22 mouse cellular contexts compared by ENCODE assay signal in the genomic region with DNA sequence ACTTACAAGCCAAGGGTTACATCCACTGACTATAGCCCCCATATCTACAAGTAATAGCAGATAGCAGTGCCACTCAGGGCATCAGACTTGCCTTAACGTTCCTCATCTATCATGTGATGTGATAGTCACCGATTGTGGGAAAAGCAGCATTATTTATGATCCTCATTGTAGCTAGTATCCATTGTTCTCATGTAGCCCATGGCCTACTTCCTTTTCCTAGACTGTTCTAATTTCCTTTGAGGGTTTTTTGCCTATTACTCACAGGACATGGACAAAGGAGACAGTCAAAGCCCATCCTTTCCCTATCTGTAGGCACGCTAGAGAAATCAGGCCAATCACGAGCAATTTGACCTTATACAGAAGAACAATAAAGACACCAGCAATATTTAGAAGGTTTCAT.
A peak's percentile ranks its signal among the peaks of the same experiment; 100 is the strongest.
DNase-seq lines count a peak whose midpoint lies in the region; ATAC-seq and TF ChIP-seq lines count a peak whose summit lies in the region.
"Had no signal": no experiment of that assay in that cellular context is flagged by ENCODE, and none has a peak within 500 bp of the region (broad histone marks: within the 10 kb centered on the region; RNA-seq: fewer than 3 reads in every experiment).

No protein-coding gene starts in this region.

- 0 out of 2 replicates have a peak overlapping the region, but pooled peaks have one; percentile 24 for H3K27ac ChIP-seq in kidney, embryonic 16.5 days (ENCODE audit: low read length)
- H3K27ac ChIP-seq in liver, postnatal 0 days (ENCODE audit: low read depth) = no peak overlapping the region
- no peak overlapping the region for H3K27ac ChIP-seq in lung, postnatal 0 days (ENCODE audit: low read length)
- H3K27ac ChIP-seq: embryonic facial prominence, embryonic 10.5 days; embryonic facial prominence, embryonic 12.5 days; forebrain, embryonic 13.5 days; forebrain, embryonic 15.5 days had no signal

- H3K4me3 ChIP-seq in kidney, embryonic 16.5 days (ENCODE audit: low read length) = no peak overlapping the region
- no peak overlapping the region for H3K4me3 ChIP-seq in liver, postnatal 0 days (ENCODE audit: low read depth, low read length)
- no peak overlapping the region for H3K4me3 ChIP-seq in lung, postnatal 0 days (ENCODE audit: low read depth, low read length)
- H3K4me3 ChIP-seq: embryonic facial prominence, embryonic 10.5 days; embryonic facial prominence, embryonic 12.5 days; forebrain, embryonic 13.5 days; forebrain, embryonic 15.5 days had no signal

- peak; percentile 61; the same call in 1 of the 2 replicates for ATAC-seq in kidney, embryonic 16.5 days (ENCODE audit: low FRiP score, low TSS enrichment)
- ATAC-seq in liver, postnatal 0 days = no peak
- ATAC-seq in lung, postnatal 0 days = peak; percentile 78
- ATAC-seq: activated CD4-positive, CD25-positive, alpha-beta regulatory T cell, adult 4 months; forebrain, embryonic 13.5 days; forebrain, embryonic 15.5 days; Patski had no signal

- H3K9me3 ChIP-seq in kidney, embryonic 16.5 days (ENCODE audit: low read length) = no peaks in the 10 kb centered on the region
- no peaks in the 10 kb centered on the region for H3K9me3 ChIP-seq in liver, postnatal 0 days (ENCODE audit: low read length)
- H3K9me3 ChIP-seq in lung, postnatal 0 days (ENCODE audit: low read length) = no peaks in the 10 kb centered on the region
- H3K9me3 ChIP-seq: embryonic facial prominence, embryonic 12.5 days; forebrain, embryonic 13.5 days; forebrain, embryonic 15.5 days had no signal

- no peak for TF ChIP-seq CTCF in liver, postnatal 0 days (IDR thresholded peaks at IDR 0.05; ENCODE audit: low read depth)
- no peak for TF ChIP-seq CTCF in lung, postnatal 0 days (IDR thresholded peaks at IDR 0.05)

- DNase-seq in kidney, postnatal 10 days = no peak
- no peak for DNase-seq in liver, postnatal 0 days
- DNase-seq in liver = no peak
- peak; percentile 38 for DNase-seq in lung, postnatal 0 days (ENCODE audit: low spot score)
- DNase-seq in lung, postnatal 14 days = no peak
- peak; percentile 72 for DNase-seq in Muller cell, postnatal 12 days (ENCODE audit: inconsistent ontology term)
- no peak for DNase-seq in spleen, postnatal 4 days (ENCODE audit: low spot score in 2 of 2)
- DNase-seq: adrenal gland, adult 8-10 months; adrenal gland, postnatal 14 days; adrenal gland, postnatal 36 days; cerebellum, adult 11-12 months; cerebellum, adult 2 months; cerebellum, adult 9-10 months; cerebellum, postnatal 10 days; cerebellum, postnatal 25 days had no signal

- H3K4me2 ChIP-seq in kidney, embryonic 16.5 days (replicated peaks; ENCODE audit: low read depth, low read length) = no peak overlapping the region
- H3K4me2 ChIP-seq in liver, postnatal 0 days (ENCODE audit: low read depth, low read length) = no peak overlapping the region
- no peak overlapping the region for H3K4me2 ChIP-seq in lung, postnatal 0 days (replicated peaks; ENCODE audit: low read depth, low read length)
- H3K4me2 ChIP-seq: embryonic facial prominence, embryonic 12.5 days; forebrain, embryonic 13.5 days; forebrain, embryonic 15.5 days had no signal

- H3K9ac ChIP-seq in kidney, embryonic 16.5 days (replicated peaks; ENCODE audit: low read length) = no peak overlapping the region
- no peak overlapping the region for H3K9ac ChIP-seq in liver, postnatal 0 days (replicated peaks)
- H3K9ac ChIP-seq in lung, postnatal 0 days (replicated peaks; ENCODE audit: low read depth) = no peak overlapping the region
- H3K9ac ChIP-seq: embryonic facial prominence, embryonic 12.5 days; forebrain, embryonic 13.5 days; forebrain, embryonic 15.5 days had no signal

- 0 out of 2 replicates have a peak, but pooled peaks cover 6% of the 10 kb centered on the region for H3K4me1 ChIP-seq in kidney, embryonic 16.5 days (ENCODE audit: insufficient read depth, low read length)
- H3K4me1 ChIP-seq in liver, postnatal 0 days (ENCODE audit: insufficient read depth) = no peaks in the 10 kb centered on the region
- H3K4me1 ChIP-seq in lung, postnatal 0 days (ENCODE audit: insufficient read depth, low read depth, low read length) = no peaks in the 10 kb centered on the region
- H3K4me1 ChIP-seq: embryonic facial prominence, embryonic 10.5 days; embryonic facial prominence, embryonic 12.5 days had no signal

- 0 out of 2 replicates have a peak, but pooled peaks have one; percentile 10 for TF ChIP-seq EP300 in liver, postnatal 0 days (IDR thresholded peaks at IDR 0.05; ENCODE audit: low read depth)
- TF ChIP-seq EP300 in lung, postnatal 0 days (IDR thresholded peaks at IDR 0.05) = peak; percentile 47; the same call in 1 of the 2 replicates

- WGBS in kidney, embryonic 16.5 days = 74% methylated on average over 4 of the region's 4 CpGs
- 61% methylated on average over 4 of the region's 4 CpGs for WGBS in liver, postnatal 0 days (ENCODE audit: insufficient replicate concordance)
- WGBS in lung, postnatal 0 days = 60% methylated on average over 4 of the region's 4 CpGs

- no peaks in the 10 kb centered on the region for H3K36me3 ChIP-seq in kidney, embryonic 16.5 days (ENCODE audit: insufficient read depth, low read length)
- H3K36me3 ChIP-seq in liver, postnatal 0 days (replicated peaks; ENCODE audit: insufficient read depth, low read length) = no peaks in the 10 kb centered on the region
- H3K36me3 ChIP-seq in lung, postnatal 0 days (ENCODE audit: insufficient read depth, low read length) = no peaks in the 10 kb centered on the region
- H3K36me3 ChIP-seq: embryonic facial prominence, embryonic 10.5 days; embryonic facial prominence, embryonic 12.5 days; forebrain, embryonic 15.5 days had no signal

- H3K27me3 ChIP-seq in kidney, embryonic 16.5 days (ENCODE audit: insufficient read depth, low read length) = no peaks in the 10 kb centered on the region
- no peaks in the 10 kb centered on the region for H3K27me3 ChIP-seq in liver, postnatal 0 days (ENCODE audit: insufficient read depth, low read length)
- H3K27me3 ChIP-seq in lung, postnatal 0 days (replicated peaks; ENCODE audit: insufficient read depth, low read length) = no peaks in the 10 kb centered on the region
- H3K27me3 ChIP-seq: embryonic facial prominence, embryonic 12.5 days had no signal

Comparison
In these comparisons a context has a peak if more than half of its experiments do, and no peak if none do; other contexts are left out.
1. DNase-seq: peak in lung, postnatal 0 days (single experiment) and Muller cell, postnatal 12 days (single experiment); none in kidney, postnatal 10 days (single experiment), liver, postnatal 0 days (single experiment), liver (single experiment), lung, postnatal 14 days (single experiment) and spleen, postnatal 4 days (0 of 2).